Mouse (Mus musculus) G1E-ER4 (cell line): Measurements from ENCODE around the gene Trim47. TPM values are rescaled to one million over a fixed set of nuclear protein-coding genes. Genes with fewer than 3 reads are reported as not detected.

Experiments used
- GATA1 ChIP-seq: IDR thresholded peaks from one replicate; pipeline ENCODE4 v1.8.0; 2012; ENCODE audit warnings: low read length, inconsistent platforms
- polyA plus RNA-seq: library from polyadenylated mRNA; stranded (reverse); fragments of >175 nt; gene quantifications from 2 replicates; pipeline ENCODE4 v1.2.3, GENCODE M21; 2012

Trim47 gene
- polyA plus RNA-seq, 1 experiment, result not detected

- TF ChIP-seq GATA1, result no peak
Measured at GRCm38 (mm10) chr11:116117819-116118218, 9.2 kb downstream of the Trim47 start.

DNA sequence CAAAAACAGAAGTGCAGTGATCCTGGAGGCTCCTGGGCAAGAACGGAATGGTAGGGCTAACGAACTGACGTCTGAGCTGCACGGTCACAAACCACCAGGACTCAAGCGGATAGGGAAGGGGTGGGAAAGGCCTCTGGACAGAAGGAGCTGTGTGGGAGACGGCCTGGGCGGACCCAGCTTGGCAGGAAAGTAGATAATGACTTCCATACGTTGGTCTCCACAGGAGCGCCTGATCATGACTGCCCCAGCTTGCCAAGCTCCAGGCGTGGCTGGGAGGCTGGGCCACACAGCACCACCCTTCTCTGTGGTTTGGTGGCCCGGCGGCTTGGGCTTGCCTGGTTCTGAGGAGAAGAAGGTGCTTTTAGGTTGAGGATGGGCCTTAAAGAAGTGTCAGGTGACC lies 9.8 kb downstream of the Trim47 start:
- TF ChIP-seq GATA1, result no peak

- TF ChIP-seq GATA1, result no peak
Measured at GRCm38 (mm10) chr11:116111611-116112203, 15.3 kb downstream of the Trim47 start.

DNA sequence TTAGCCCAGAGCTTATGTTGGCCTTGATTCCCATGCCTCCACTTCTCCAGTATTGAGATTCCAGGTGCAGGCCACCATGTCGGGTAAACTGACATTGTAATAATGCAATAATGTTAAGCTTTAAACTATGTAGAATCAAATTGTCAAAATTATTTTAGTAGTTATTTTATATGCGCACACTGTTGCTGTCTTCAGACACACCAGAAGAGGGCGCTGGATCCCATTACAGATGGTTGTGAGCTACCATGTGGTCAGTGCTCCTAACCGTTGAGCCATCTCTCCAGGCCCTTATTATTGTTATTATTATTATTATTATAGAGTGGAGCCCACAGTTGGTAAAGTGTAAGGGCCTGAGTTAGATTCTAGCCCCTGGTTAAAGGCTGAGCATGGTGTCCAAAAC lies 15.9 kb downstream of the Trim47 start:
- no peak for TF ChIP-seq GATA1

DNA sequence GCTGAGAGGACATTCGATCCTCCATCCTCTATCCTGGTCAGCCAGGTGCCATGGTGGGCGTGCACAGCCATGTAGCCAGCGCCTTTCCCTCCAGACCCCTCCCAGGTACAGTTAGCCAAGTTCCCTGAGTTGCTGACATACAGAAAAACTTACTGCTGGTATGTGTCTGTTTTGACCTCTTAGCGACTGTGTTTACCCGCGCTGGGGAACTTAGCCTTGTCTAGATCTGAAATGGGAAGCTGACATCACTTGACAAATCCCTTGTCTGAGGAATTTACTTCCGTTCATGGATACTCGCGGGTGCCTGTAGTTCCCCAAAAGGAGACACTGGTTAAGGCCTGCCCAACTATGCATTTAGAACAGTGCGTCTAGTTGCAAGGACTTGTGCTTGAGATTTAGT lies 16.5 kb downstream of the Trim47 start:
- TF ChIP-seq GATA1, result no peak

GRCm38 (mm10) chr11:116110131-116110530 lies 16.9 kb downstream of the Trim47 start:
- TF ChIP-seq GATA1, result no peak

DNA sequence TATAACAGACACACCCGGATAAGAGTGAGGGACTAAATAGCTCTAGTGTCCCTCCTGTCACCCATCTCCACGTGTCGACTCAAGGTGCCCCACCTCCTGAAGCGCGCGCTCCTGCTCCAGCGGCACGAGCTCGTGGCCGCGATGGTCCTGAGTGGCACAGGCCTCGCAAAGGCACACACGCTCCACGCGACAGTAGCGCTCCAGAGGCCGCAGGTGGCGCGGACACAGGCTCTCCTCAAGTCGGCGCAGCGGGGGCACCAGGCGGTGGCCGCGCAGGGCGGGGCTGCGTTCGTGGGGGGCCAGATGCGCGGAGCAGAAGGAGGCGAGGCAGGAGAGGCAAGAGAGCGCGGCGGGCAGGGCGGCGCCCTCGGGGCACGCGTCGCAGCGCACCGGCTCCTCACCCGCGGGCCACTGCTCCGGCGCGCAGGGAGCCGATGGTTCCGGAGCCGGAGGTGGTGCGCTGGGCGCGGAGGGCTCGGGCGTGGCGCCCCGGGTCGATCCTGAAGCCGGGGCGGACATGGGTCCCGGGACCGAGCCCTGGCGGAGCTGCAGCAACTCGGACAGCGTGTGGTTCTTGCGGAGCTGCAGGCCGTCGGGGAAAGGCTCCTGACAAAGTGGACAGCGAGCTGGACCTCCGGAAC lies 17.4 kb downstream of the Trim47 start:
- no peak for TF ChIP-seq GATA1

- no peak for TF ChIP-seq GATA1
Measured at GRCm38 (mm10) chr11:116108464-116109137, 18.4 kb downstream of the Trim47 start.

DNA sequence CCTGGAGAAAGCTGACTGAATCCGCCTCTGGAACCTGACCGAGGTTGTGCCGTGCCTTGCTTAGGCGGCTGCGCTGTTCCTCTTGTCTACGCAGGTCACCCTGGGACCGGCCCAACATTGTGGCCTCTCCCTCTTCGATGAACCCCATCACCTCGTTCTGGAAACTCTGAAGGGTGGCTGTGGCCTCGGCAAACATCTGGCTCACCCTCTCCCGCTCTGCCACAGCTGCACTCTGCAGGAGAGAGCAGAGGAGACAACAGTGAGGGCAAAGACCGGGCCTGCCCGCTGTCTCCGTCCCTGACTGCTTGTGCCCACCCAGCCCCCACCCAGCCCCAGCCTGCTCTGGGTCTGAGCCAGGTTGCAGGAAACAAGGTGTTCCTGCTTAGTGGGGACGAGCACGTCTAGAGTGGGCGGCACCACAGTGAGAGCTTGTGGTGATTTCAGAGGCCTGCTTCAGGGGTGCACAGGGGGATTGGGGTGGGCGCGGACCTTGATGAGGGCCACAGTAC lies 19.2 kb downstream of the Trim47 start:
- no peak for TF ChIP-seq GATA1

DNA sequence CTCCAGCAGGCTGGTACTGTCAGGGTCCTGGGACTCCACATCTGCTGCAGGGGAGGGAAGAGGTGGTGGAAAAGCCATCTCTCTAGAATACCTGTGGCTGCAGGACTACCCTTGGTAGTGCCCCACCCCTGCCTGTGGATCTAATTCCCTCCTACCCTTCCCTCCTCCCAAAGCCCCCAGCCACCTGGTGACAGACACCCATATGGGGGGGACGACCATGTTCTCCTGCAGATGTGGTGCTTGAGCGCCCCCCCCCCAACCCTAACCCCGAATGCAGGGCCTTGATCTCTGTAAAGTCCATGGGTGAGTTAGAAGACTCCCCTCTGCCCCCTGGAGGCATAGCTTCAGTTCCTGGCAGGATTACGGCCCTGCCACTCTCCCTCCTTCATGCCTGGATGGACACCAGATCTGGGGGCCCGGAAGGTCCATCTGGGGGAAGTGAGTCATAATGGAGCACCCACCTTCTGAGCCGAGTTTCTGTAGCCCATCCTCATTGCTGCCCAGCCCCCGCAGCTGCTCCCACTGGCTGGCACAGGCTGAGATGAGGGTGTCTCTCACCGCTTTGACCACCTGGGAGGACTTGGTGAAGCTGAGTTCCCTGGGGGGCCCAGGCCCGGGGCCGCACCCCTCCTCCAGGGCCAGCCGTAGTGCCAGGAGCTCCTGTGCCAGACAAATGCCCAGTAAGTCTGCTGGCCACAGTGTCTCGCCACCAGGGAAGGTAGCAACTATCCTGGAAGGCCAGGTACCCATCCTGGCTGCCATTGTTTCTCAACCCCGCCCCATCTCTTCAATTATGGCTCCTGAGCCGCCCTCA lies 19.8 kb downstream of the Trim47 start:
- TF ChIP-seq GATA1, result no peak

DNA sequence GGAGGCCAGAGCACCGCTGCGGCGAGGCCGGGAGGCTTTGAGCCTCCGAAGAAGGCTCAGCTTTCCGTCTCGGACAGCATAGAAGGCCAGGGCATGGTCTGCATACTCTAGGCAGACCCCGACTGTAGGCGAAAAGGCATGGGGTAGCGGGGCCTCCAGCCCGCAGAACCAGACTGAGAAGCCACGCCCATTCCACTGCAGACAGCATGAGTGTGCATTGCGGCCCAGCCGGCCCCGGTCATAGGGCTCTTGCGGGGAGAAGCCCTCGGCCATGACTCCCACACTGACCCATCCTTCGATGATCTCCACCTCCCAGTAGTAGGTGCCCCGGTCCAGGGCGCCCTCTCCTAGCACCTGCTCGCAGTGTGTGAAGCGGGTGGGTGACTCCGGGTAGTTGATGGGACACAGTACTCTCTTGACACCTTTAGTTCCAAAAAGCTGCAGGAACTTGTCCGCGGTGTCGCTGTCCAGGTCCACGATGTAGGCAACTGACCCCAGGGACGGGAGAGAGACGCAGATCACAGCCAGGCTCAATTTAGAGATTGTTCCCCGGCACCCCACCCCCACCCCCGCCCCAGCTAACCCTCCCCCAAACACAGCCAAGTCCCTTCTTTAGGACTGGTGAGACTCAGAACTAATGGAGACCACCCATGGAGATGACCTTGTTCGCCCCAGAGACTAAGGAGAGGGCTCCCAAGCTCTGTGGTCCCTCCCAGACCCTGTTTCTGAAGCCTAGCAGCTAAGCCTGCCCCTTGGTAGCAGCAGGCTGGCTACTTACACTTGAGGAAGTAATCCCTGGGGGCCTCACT lies 20.7 kb downstream of the Trim47 start:
- TF ChIP-seq GATA1, result no peak

DNA sequence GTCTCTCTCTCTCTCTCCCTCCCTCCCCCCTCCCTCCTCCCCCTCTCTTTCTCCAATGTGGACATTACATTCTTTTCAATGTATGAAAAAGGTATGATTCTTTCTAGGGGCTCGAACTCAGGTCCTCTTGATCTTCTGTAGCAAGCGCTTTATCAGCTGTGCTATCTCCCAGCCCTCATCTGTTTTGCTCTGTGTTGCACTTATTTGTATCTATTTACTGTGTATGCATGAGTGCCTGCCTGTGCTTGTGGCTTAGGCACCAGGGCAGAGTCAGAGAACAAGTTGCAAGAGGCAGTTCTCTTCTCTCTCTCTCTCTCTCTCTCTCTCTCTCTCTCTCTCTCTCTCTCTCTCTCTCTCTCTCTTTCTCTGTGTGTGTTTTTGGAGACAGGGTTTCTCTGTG lies 21.9 kb downstream of the Trim47 start:
- TF ChIP-seq GATA1, result no peak

GRCm38 (mm10) chr11:116104006-116104646 lies 22.9 kb downstream of the Trim47 start:
- no peak for TF ChIP-seq GATA1

DNA sequence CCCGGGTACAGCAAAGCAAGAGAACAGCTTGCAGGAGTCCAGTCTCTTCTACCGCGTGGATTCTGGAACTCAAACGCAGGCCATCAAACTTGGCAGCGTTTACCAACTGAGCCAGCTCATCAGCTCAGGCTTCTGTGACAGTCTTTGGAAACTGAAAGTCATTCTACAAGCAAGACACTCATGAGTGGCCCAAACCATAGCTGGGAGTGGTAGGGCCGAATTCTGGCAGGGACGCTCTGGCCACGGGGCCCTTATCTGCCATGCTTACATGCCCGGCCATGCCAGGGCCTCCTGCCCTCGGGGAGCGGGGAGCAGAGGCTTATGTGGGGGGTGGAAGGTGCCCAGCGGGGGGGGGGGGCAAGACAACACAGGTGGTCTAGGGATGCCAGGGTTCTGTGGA lies 23.4 kb downstream of the Trim47 start:
- TF ChIP-seq GATA1, result no peak

DNA sequence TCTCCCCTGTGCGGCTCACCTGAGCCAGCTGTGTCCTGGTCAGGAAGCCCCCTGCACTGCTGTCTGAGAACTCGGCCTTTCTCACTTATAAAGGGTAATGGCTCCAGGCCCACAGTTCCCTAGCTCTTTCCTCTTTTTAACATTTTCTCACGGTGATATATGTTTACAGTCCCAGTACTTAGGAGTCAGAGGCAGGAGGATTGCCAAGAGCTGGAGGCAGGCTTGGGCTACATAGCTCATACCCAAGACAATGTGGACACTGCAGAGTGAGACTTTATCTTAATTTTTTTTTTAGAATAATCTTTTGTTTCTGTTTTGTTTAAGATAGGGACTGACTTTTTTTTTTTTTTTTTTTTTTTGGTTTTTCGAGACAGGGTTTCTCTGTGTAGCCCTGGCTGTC lies 24.5 kb downstream of the Trim47 start:
- TF ChIP-seq GATA1, result no peak
